Mouse (Mus musculus): ENCODE data around the gene Poll. TPM values are rescaled to one million over a fixed set of nuclear protein-coding genes. Genes with fewer than 3 reads are reported as not detected.

Poll gene
- total RNA-seq (2022), result 10 to 100 TPM; 16.0 to 17.1 (median 16.4) TPM

DNA sequence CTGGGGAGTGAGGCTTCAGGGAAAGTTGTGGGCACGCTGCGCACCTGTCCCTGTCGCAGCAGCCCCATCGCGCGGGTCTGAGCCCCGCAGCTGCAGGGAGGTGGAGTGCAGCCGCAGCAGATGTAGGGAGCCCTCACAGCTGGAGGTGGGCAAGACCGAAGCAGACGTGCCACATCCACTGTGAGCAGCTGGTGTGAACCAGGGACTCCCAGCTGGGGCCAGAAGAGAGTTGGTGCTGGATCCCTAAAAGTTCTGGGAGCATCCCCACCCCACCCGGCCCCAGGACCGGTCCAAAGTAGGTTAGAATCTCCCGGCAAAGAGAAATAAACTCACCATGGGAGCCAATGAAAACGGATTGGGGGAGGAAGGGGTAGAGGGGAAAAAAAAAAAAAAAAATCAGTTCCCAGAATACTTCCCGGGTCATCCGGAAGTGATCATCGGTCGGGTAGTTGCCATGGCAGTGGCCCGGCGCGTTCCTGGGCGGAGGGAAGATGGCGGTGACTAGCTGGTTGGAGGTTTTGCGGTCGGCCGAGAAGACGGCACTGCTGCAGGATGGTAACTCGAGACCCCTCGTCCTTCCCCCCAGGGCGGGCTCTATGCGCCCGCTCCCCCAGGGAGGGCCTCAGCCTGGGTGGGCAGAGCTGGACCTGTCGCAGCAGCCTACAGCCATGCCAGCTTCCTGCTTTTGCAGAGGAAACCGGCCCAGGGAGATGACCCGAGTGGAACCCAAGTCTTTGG is at the start of gene Poll, which contains the start of gene Gm17018:
Gene Poll (minus strand): TSS at position 379 of the 738 bp plus-strand sequence.
Gene Gm17018 (plus strand): TSS at position 463 of the 738 bp plus-strand sequence.
- peak; percentile 57 to 72 for DNase-seq (ENCODE audit: low spot score in 2 of 2)

DNA sequence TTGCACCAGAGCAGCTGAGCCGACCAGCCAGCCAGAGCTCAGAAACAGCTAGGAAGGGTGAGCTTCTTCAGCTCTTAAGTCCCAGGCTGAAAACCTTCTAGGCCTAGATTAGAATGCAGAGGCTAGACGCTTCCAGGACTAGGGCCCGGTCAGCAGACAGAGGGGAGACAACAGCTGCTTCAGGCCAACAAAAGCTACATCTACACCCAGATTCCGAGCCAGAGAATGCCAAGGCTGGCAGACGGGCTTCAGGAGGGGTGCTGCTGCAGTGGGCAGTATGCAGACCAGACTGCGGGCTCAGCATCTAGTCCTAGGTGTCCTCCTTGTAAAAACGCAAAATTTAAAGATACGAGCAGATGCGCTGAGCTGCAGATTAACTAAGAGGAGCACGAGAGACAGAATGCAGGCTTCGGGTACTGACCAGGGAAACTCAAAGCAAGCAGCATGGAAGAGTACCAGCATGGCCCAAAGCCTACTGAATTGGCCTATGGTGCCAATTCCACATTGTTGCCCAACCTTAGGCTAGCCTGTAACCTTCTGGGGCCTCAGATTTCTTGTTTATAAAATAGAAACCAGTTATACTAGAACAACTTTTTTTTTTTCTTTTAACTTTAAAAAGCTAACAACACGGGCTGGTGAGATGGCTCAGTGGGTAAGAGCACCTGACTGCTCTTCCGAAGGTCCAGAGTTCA is 48.5 kb upstream of the Poll start:
- no peak for DNase-seq (ENCODE audit: low spot score in 2 of 2)

DNA sequence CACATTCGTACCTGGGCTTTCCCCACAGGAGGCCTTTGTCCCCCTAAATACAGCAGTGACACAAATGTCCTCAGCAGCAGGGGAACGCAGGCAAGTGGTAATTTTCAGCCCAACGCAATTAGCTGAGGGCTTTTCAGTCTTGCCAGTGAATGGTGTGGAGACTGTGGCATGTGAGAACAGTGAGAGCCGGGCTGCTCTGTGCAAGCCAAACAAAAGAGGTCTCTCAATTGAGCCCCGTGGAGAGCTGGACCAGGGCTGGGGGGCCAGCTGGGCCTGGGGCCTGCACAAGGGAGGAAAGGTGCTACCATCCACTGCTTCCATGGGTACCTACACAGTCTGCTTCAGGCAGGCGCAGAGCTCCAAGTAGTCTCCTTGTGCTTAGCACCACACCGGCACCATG is 47.1 kb upstream of the Poll start:
- no peak for DNase-seq (ENCODE audit: low spot score in 2 of 2)

DNA sequence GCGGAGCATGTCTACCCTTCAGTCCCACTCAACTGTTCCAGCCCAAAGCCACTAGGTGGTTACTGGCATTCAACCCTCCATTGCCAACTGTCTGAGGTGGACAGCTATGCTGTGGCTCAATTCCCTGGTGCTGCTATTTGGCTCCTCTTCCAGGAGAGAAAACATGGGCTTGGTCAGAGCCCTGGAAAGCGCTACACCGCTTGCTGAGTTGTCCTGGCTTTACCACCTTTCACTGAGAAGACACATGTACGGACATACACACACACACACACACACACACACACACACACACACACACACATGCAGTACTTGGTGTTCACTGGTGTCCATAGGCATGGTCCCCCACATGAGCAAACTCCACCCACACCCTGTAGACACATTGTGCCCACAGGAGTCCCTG is 46.4 kb upstream of the Poll start:
- no peak for DNase-seq (ENCODE audit: low spot score in 2 of 2)

DNA sequence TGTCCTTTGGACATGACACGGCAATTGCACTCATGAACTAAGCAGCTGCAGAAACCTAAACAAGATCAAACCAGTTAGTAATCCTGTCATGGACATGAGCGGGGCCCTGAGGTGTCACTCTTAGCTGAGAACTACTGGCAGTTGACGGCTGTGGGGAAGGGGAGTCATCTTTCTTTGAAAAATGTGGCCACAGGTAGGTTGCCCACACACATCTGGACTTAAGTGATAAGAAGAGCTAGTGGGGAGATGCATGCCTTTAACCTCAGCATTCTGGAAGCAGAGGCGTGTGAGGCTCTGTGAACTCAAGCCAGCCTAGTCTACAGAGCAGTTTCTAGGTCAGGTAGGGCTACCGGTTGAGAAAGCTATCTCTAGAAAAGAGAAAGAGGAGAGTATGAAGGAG is 42.3 kb upstream of the Poll start:
- no peak for DNase-seq (ENCODE audit: low spot score in 2 of 2)

DNA sequence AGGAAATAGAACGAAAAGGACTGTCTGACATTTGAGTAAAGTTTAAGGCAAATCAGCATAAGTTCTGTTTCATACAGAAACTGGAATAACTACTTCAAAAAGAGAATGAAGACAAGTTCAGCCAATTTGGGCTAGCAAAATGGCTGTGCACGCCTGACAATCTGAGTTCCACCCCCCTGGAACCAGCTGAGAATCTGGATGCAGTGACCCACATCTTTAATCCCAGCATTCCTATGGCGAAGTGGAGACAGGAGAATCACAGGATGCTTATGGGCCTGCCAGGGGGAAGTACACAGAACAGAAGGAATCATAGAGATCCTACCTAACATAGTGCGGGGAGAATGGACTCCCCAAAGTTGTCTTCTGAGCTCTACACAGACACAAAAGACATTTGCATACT is 36.8 kb upstream of the Poll start:
- DNase-seq (ENCODE audit: low spot score in 2 of 2), result no peak

DNA sequence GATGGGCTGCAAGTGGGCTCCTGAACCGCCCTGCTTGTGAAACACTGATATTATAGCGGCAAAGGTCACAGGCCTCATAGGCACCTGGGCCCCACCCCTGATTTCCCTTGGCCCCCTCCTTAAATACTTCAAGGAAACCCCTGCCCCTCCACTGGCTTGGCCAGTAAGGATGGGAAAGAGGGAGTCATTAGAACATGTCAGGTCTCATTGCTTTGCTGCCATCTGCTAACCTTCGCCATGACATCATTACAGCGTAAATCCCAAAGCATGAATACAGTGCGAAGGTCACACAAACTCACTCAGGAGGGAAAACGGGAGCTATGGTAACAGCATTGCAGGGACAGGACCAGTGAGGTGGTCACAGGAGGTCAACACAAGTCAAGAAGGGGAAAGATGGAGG is 36.1 kb upstream of the Poll start:
- no peak for DNase-seq (ENCODE audit: low spot score in 2 of 2)

DNA sequence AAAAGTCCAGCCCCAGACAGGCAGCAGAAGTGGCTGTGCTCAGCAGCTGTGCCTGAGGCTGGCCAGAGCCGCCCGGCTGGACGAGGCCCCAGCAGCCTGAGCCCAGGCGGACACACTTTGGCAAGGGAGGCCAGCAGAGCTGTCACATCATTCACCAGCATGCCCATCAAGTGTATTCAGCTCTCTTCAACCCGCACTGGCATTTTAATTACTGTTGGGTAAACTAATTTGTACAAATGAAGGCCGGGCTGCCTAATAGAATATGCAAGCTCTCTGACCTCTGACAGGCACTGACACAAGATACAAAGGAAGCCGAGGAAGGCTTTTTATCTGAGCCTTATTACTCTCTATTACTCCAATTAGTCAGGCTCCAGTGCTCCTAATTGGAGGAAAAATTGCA is 35.7 kb upstream of the Poll start:
- peak in 1 of 2 experiments; percentile 47 for DNase-seq (ENCODE audit: low spot score in 2 of 2)

DNA sequence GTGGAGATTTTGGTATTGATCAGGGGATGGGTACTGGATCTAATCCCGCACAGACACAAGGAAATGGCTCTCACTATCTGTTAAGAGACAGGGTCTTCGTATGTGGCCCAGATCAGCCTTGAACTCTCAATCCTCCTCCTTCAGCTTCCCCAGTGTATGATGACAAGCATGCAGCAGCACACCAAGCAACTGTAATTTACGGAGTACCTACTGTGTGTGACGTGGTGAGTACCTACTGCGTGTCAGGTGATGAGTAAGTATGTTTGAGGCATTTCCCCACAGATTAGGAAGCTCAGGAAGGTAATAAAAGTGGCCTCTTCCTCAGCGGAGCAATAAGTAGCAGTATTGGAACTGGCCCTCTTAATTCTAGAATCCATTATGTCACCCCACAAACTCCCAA is 35.1 kb upstream of the Poll start:
- no peak for DNase-seq (ENCODE audit: low spot score in 2 of 2)

DNA sequence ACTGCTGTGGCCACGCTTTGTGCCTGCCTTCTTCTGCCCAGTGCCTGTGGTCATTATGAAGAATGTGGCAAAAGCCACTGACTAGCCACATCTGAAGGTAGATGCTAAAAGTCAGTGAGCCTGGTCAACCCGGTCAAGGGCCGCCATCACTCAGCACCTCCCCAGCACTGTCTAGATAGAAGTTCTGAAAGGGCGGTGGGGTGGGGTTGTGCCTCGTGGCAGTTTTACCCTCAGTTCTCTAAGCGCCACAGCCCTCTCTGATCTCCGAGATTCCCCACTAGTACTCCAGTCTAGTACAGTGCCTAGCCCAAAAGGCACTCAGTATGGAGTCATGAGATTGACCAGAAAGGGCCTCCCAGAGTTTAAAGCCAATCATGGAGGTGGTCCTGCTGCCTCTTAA is 33.7 kb upstream of the Poll start:
- DNase-seq (ENCODE audit: low spot score in 2 of 2), result no peak

DNA sequence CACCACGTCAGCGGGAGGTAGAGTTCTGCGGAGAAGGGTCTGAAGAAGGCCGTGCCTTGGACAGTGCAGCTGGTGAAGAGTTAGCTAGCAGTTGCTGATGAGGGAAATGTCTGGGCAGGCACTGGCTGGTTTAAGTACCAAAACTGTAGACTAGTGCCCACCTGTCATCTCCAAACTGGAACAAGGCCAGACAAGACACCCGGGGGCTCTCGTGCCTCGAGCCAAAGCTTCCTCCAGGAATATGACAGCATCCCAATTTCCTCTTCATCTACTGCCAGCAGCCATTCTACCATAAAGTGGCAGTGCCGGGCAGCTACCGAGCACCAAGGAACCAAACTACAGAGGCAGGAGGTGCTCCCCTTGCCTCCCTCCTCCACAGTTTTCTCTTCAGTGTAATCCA is 32.6 kb upstream of the Poll start:
- no peak for DNase-seq (ENCODE audit: low spot score in 2 of 2)

DNA sequence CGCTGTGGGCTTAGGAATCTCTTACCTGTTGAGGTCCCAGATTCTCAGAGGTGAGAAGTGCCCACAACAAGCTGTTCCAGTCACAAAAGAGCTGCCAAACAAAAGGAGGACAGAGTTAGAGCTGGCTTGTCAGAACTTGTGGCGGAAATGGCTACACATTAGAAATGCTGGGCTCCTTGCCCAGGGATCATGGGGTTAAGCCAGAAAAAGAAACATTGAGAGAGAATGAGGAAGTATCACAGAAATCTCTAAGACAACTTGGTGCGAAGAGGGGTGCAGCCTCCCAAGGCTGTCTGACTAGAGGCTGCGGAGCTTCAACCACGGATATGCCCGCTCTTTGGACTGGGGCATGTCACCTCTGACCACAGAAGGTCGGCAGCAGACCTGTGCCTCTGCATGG is 31.4 kb upstream of the Poll start:
- no peak for DNase-seq (ENCODE audit: low spot score in 2 of 2)

DNA sequence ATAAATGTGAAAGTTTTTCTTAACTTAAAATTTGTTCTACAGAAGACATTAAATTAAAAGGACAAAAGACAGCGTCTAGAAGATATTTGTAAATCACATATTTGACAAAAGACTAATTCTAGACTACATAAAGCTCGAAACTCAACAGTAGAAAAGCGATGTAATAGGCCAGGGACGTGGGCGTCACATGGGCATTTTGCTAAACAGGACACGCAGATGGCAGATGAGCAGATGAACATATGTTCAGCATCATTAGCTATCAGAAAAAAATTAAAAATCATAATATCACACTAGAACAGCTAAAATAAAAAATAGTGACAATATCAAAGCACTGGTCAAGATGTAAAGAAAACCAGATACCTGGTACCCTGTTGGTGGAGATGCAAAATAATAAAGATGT is 29.4 kb upstream of the Poll start:
- DNase-seq (ENCODE audit: low spot score in 2 of 2), result no peak

DNA sequence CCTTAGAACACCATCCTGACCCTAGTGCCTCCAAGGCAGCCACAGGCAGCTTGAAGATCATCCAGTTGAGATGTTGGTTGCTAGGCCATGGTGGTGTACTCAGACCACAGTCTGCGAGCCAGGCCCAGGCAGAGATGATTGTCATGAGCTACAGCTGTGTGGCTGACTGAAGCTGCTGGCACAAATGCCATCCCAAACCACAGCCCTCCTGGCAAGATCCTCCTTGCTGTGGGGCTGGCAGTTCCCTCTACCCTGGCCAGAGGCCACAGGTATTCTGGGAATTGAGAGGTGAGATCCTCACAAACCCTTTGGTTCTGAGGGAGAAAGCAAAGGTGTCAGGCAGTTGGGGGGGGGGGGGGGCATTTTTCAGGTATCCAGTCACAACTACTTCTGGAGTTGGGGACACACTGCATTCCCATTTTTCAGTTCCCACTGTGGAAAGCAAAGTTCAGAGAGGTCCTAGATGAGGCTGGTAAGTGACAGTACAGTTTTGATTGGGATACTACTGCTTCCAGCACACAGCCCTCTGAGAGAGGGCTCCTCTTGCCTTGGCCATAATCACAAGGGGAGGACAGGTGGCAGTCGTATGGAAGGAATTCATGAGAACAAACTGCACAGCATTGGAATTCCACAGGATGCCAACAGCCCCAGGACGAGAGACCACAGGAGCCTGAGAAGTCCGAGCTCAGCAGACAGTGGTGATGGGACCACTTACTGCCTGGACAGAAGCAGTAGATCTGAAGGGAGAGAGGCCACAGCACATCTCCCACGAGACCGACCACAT is 27.4 kb upstream of the Poll start:
- DNase-seq (ENCODE audit: low spot score in 2 of 2), result peak in 1 of 2 experiments; percentile 28

DNA sequence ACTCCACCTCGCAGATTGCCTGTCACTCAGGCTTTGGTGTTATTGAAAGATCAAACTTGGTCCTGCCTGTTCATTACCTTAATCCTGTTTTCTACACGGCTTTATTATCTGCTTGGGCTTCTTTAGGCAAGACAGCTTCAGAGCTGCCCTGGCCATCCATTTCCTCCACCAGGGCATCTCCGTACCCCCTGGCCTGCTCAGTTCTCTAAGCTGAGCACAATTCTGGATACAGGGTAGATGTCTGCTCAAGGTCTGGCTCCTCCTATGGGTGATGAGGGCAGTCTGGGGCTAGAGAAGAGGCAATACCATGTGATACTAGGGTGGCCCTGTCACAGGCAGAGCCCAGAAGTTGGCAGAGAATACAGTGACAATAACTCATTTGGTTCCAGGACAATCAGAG is 26.5 kb upstream of the Poll start:
- DNase-seq (ENCODE audit: low spot score in 2 of 2), result no peak

DNA sequence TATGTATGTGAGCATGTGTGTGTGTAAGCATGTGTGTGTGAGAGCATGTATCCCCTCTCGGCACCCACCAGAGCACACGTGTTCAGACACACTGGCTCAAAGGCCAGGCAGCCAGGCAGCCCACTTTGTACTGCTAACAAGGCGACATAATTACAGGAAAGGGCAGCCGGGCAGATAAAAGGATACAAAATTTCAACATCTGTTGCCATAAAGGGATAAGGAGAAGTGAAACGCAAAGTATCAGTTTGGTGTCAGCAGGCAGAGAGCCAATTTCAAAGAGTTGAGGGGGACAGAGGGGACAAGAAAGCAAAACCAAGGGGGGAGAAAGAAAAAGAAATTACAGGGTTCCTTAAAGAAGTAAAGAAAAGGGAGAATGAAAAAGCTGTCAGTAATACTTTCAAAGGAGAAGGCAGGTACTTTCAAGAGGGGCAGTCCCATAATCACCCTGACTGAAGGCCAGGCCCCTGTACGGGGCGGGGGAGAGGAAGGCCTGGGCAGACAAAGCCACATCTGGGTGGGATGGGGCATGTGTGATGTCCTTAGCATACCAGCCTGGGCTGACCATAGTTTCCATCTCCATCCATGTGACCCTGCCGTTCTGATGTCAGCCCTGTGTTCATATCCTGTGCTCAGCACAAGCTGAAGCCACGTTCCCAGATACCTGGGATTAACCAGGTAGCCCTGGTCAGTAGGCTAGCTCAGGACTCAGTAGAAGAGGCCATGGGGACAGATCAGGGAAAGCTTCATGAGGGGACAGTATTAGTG is 24.7 kb upstream of the Poll start:
- DNase-seq (ENCODE audit: low spot score in 2 of 2), result no peak

DNA sequence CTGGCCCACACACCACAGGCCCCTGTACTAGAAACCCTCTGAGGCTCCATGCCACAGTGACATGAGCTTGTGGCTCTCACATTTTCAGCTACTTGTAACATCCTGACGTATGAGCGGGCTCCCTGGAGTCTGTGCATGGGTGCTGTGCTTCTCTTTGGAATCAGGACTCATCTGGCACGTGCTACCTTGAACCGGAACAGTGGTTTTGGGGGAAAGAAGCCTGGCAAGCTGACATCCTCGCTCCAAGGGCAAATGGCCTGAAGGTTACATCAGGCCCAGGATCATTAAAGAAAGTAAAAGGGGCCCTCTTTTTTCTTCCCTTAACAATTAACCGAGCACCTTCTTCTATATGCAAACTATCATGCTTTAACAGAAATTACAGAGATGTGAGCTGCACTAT is 22.8 kb upstream of the Poll start:
- no peak for DNase-seq (ENCODE audit: low spot score in 2 of 2)

DNA sequence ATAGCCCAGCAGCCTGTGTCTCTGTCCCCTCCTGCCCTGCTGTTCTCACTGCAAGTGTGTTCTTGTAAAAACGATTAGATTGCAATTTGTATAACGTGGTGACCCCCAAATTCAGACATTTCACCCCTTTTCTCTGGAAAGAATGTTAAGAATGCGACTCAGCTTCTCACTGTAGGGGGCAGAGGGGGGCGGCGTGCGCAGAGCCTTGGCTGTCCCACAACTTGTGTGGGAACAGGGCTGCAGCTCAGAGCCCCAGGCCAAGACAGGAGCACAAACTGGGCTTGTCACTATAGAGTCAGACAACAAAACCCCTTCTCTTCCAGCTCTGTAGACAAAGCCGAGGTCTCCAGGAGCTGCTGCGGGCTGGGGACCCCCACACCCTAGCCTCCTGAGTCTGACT is 21.8 kb upstream of the Poll start:
- no peak for DNase-seq (ENCODE audit: low spot score in 2 of 2)

DNA sequence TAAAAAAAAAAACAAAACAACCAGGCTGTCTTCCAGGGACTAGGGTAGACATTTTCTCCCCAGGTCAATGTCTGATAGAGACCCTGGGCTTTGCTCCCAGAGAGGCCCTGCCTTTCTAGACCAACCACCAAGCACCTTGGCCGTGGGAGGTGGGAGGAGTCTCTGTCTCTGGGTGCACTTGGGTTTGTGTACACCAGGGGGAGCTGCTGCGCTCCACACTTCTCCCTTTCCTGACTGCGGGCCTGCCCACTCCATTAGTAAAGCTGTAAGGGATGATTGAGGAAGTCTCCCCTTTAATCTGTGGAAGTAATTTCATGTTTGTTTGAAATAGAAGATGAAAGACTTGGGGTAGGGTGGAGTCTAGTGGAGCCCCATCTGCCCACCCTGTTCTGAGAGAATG is 20.9 kb upstream of the Poll start:
- DNase-seq (ENCODE audit: low spot score in 2 of 2), result peak; percentile 20 to 32

DNA sequence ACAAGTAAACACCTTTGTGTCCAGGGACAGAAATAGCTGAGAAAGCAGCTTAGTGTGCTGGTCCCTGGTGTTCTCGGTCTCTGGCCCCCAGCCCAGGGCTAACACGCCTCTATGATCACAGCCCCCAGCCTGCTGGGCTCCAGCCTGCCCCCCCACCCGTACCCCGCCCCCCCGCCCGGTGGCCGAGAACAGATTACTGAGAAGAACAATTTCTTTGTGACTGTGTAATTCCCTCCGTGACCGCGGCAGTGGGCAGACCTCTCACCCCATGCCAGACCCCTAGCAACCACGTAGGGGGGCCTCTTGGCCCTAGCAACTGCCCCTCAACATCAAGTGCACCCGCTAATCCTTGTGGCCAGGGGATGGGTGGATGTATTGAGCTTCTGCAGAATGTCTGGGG is 19.9 kb upstream of the Poll start:
- DNase-seq (ENCODE audit: low spot score in 2 of 2), result no peak

DNA sequence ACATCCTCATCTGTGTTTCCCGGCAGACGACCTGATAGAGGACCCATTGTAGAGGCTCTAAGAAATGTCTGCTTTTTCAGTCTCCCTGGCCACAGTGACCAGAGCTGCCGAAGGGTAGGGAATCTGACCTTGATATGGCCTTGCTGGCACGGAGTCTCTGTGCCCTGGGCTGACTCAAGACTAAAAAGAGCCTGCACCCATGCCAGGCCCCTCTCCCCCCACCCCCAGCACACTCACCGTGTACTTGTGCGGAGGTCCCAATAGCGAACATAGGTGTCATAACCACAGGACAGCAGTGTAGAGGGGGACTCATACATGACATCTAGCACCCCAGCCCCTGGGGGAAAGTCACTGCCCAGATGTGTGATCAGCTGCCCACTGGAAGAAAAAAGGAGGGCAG is 19.1 kb upstream of the Poll start:
- no peak for DNase-seq (ENCODE audit: low spot score in 2 of 2)

DNA sequence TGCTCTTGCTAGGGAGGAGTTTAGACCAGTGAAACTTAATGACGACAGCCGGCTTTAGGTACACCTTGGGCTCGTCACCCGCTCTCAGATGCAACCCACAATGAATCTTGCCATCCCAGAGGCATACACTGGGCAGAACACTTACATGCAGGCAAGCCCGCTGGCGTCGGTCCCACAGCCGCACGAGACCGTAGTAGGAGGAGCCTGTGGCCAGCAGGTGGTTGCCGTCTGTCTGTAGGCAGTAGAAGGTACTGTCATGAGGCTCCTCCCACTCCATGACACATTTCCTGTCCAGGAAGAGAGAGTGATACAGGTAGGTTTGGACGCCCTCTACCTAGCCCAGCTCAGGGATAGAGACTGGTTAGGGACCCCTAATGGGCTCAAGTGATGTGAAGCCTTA is 18.6 kb upstream of the Poll start:
- no peak for DNase-seq (ENCODE audit: low spot score in 2 of 2)

Measured in gastrocnemius, adult 8-10 months (tissue).